Mouse (Mus musculus) stomach, embryonic 14.5 days (tissue): ENCODE measurements at regions not wholly inside any gene's neighbourhood (a gene's known extent, or its start where the extent isn't known, plus 50 kb on each side); places are given as distances from the start of the nearest gene placed in this dataset.

ENCODE experiments used
- ATAC-seq: fragments of 200-750 bp; cut with Nextera tagmentation; 2 replicates; pipeline ENCODE4 v1.8.0; 2017; ENCODE audit warnings: low read depth, moderate TSS enrichment; ENCODE audit not compliant: insufficient number of reproducible peaks, insufficient read depth, low FRiP score
- H3K27ac ChIP-seq: fragments of 300-500 bp; sonication (generic); 2 replicates; pipeline ENCODE4 v1.5.1; 2014; ENCODE audit warnings: mild to moderate bottlenecking, low read length, moderate library complexity, mixed read lengths
- H3K27me3 ChIP-seq: fragments of 300-500 bp; sonication (generic); 2 replicates; pipeline ENCODE4 v1.6.1; 2014; ENCODE audit warnings: low read length, control low read depth, mixed read lengths; ENCODE audit not compliant: control insufficient read depth, insufficient read depth
- H3K36me3 ChIP-seq: fragments of 300-500 bp; sonication (generic); 2 replicates; pipeline ENCODE4 v1.6.1; 2014; ENCODE audit warnings: mild to moderate bottlenecking, control low read depth, low read length, moderate library complexity, mixed read lengths; ENCODE audit not compliant: control insufficient read depth, insufficient read depth
- H3K4me1 ChIP-seq: fragments of 300-500 bp; sonication (generic); 2 replicates; pipeline ENCODE4 v1.6.1; 2014; ENCODE audit warnings: low read length, control low read depth, mixed read lengths; ENCODE audit not compliant: control insufficient read depth, insufficient read depth
- H3K4me2 ChIP-seq: fragments of 300-500 bp; sonication (generic); replicated peaks from 2 replicates; pipeline ENCODE4 v1.6.1; 2014; ENCODE audit warnings: low read depth, low read length, control low read depth
- H3K4me3 ChIP-seq: fragments of 300-500 bp; sonication (generic); 2 replicates; pipeline ENCODE4 v1.5.1; 2014; ENCODE audit warnings: low read depth, low read length, control low read depth
- H3K9ac ChIP-seq: fragments of 300-500 bp; sonication (generic); replicated peaks from 2 replicates; pipeline ENCODE4 v1.6.1; 2014; ENCODE audit warnings: low read depth, mild to moderate bottlenecking, control low read depth, low read length, moderate library complexity, mixed read lengths
- H3K9me3 ChIP-seq: fragments of 300-500 bp; sonication (generic); 2 replicates; pipeline ENCODE4 v1.6.1; 2016; ENCODE audit warnings: low read depth, low read length, control low read depth; ENCODE audit not compliant: control insufficient read depth
- WGBS: fragments of 180-500 bp; shearing (Covaris S2); extraction: QIAGEN DNeasy Blood & Tissue Kit; methylation state at CpG from one replicate; pipeline ENCODE4 v1.1.7; 2014; 5-methylcytosine and 5-hydroxymethylcytosine counted together

DNA sequence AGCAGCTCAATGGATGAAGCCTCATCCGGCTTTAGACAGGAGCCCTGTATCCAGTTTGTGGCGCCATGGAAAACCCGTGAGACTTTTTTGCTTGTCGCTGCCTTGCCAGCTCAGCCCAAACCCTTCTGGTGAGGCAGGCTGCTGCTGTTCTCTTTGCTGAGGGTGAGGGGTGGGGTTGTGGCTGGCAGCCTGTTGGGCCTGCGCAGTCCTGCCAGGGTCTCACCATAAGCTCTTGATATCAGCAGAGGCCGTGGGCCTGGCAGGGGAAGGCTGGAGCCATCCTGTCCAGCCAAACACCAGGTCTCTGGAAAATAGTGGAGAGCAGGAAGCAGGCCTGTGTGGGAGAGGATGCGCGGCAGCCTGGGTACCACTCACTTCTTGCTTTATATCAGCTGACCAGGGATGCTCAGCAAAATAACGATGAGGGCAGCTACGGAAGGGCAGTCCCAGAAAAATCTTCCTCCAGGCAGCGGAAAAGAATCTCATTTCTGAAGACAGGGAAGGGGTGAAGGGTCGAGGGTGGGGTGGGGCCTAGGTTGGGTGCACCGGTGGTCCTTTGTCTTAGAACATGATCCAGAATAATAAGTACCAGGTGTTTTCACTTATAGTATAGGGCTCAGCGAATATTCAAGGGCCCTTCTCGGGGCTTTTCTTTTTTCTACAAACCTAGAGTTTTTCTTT lies 73.4 kb upstream of the Medag start:
- Histone ChIP-seq H3K9ac (no peak overlapping the region), H3K4me3 (no peak overlapping the region), H3K36me3 (no peaks in the 10 kb centered on the region), H3K4me1 (no peaks in the 10 kb centered on the region), H3K9me3 (no peaks in the 10 kb centered on the region), H3K27me3 (no peaks in the 10 kb centered on the region), H3K4me2 (no peak overlapping the region), H3K27ac (no peak overlapping the region)
- no peak for ATAC-seq
- 73% methylated on average over 15 of the region's 15 CpGs for WGBS

DNA sequence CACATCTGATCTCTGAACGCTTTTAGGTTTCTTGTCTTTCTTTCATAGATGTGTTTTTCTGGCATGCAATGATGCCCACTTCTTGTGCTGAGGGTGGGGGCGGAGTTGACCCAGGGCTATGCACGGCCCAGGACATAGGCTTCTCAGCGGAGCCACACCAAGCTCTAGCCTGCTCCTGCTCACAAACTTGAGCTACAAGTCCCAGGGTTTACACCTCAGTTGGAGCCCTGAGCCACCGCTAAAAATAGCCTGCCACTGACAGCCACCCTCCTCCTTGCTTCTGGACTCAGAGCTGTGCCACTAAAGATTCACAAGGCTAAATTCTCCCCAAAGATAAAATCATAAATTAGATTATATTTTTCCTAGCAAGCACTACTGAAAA lies 72.9 kb upstream of the Medag start:
- Histone ChIP-seq H3K27me3 (no peaks in the 10 kb centered on the region), H3K9me3 (no peaks in the 10 kb centered on the region), H3K4me2 (no peak overlapping the region), H3K27ac (no peak overlapping the region), H3K9ac (no peak overlapping the region), H3K4me3 (no peak overlapping the region), H3K36me3 (no peaks in the 10 kb centered on the region), H3K4me1 (no peaks in the 10 kb centered on the region)
- 64% methylated on average over 5 of the region's 5 CpGs for WGBS
- no peak for ATAC-seq

DNA sequence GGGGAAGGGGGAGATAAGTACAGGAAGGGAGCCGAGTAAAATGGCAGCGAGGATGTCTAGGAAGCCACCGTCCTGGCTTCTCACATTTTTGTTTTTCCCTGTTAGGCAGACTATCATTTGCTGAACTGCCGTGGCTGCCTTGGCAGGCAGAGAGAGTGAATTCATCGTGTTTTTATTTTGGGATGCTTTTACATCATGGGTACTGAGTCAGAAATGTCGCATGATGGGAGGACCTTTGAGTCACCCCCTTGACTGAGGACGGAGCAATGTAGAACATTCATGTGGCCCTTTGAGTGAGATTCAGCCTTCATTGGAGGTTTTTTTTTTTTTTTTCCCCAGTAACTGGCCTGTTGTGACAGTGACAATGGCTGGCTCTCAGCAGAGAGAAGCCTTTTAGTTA lies 71.2 kb upstream of the Medag start:
- ATAC-seq = no peak
- Histone ChIP-seq H3K9ac (no peak overlapping the region), H3K4me1 (no peaks in the 10 kb centered on the region), H3K4me2 (no peak overlapping the region), H3K27ac (no peak overlapping the region), H3K27me3 (no peaks in the 10 kb centered on the region), H3K36me3 (no peaks in the 10 kb centered on the region), H3K4me3 (no peak overlapping the region), H3K9me3 (no peaks in the 10 kb centered on the region)
- WGBS = 81% methylated on average over 7 of the region's 7 CpGs

DNA sequence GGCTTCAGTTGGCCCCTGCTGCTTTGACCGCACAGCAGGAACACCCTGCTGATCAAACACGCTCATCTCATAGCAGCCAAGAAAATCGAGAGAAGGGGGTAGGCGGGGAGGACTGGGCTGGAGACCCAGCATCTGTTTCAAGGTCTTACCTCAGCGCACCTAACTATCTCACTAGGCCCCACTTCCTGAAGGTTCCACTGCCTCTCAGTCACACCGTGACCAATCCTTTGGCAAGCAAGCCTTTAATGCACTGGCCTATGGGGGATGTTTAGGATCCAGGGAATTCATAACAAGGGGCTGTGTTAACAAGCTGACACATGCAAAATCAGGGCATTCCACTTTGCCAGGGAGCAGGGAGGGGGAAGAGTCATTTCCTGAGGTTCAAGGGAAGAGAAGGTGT lies 70.1 kb upstream of the Medag start:
- WGBS = 58% methylated on average over 6 of the region's 6 CpGs
- no peaks in the 10 kb centered on the region for H3K4me1 ChIP-seq
- no peak overlapping the region for H3K4me2 ChIP-seq
- no peaks in the 10 kb centered on the region for H3K27me3 ChIP-seq
- no peak overlapping the region for H3K4me3 ChIP-seq
- no peaks in the 10 kb centered on the region for H3K9me3 ChIP-seq
- no peak overlapping the region for H3K27ac ChIP-seq
- no peaks in the 10 kb centered on the region for H3K36me3 ChIP-seq
- no peak for ATAC-seq
- no peak overlapping the region for H3K9ac ChIP-seq

DNA sequence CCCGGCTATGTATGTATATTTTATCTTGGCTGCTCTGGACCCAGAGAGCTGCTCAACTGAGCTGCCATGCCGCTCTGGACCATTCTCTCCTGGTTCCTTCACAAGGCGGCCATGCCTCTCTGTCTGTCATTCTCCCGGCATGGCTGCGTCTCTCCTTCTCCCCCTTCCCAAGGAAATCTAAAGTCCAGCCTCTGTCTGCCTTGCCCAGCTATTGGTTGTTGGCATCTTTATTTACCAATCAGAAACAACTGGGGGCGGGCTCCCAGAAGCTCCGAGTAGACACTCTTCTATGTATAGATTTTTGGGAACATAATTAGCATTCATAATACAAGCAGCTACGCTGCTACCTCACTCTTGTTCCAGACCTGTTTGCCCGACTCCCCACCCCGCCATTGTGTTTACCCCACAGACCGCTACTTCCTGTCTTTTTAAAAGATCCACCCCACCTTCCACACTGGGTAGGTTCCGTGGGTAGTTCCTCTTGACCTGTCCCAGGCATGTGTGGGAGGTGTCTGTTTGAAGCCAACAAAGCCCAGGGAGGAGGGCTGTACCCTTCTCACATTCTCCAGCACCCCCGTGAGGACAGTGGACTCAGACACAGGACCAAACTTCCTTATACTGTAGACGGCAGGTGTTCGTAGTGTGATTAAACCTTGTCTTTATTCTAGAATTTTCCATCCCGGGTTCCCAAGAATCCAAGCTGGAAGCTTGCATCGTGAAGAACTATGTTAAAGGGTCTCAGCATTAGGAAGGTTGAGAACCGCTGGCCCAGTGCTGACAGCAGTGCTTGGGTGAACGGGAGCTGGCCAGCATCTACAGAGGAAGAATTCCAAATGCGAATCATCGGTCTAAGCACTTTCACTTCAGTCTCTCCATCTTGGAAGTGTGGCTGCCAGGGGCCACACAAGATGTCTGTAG lies 67.7 kb upstream of the Medag start:
- no peaks in the 10 kb centered on the region for H3K36me3 ChIP-seq
- H3K4me1 ChIP-seq = no peaks in the 10 kb centered on the region
- H3K9ac ChIP-seq = no peak overlapping the region
- no peak overlapping the region for H3K4me3 ChIP-seq
- WGBS = 80% methylated on average over 21 of the region's 21 CpGs
- H3K9me3 ChIP-seq = no peaks in the 10 kb centered on the region
- no peaks in the 10 kb centered on the region for H3K27me3 ChIP-seq
- ATAC-seq = no peak
- no peak overlapping the region for H3K4me2 ChIP-seq
- H3K27ac ChIP-seq = no peak overlapping the region

- Histone ChIP-seq H3K36me3 (no peaks in the 10 kb centered on the region), H3K27ac (no peak overlapping the region), H3K9me3 (no peaks in the 10 kb centered on the region), H3K4me1 (no peaks in the 10 kb centered on the region), H3K27me3 (no peaks in the 10 kb centered on the region), H3K4me3 (no peak overlapping the region), H3K9ac (no peak overlapping the region), H3K4me2 (no peak overlapping the region)
- no peak for ATAC-seq
- 77% methylated on average over 4 of the region's 4 CpGs for WGBS
Observed at GRCm38 (mm10) chr5:149344528-149344855, 67.1 kb upstream of the Medag start.

DNA sequence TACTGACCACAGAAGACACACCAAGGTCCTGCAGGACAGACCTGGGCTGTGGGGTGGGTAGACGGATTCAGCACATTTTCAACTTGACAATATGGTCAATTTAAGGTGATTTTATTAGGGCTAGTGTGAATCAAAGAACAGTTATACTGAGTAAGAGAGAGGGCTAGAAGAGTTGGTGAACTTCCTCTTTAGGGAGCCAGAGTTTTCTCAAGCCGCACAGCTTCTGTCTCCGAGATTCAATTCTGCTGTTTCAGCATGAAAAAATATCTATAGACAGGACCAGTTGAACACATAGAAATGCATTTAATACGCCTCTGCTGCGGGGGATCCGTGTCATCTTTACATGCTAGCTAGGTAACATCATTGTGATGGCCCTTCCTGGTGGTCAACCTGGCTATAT lies 66.4 kb upstream of the Medag start:
- ATAC-seq = no peak
- Histone ChIP-seq H3K4me3 (no peak overlapping the region), H3K9me3 (no peaks in the 10 kb centered on the region), H3K9ac (no peak overlapping the region), H3K4me1 (no peaks in the 10 kb centered on the region), H3K4me2 (no peak overlapping the region), H3K27ac (no peak overlapping the region), H3K27me3 (no peaks in the 10 kb centered on the region), H3K36me3 (no peaks in the 10 kb centered on the region)
- WGBS = 88% methylated on average over 6 of the region's 6 CpGs

DNA sequence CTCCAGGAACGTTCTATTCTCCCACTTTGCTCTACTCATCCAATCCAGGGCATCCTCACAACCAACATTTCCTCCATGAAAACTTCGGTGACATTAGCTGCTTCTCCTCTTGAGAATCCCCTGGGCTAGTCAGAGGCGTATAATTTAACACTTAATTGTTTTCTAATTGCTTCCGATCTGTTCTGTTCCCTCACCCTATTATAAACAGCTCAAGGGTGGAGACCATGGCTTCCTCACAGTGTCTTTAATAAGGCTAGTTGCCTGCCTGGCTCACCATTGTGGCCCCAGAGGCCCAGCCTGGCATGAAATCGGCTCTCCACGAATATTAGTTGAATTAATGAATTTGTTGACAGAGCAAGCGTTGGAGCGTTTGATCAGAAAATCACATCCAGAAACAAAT lies 61.9 kb upstream of the Medag start:
- Histone ChIP-seq H3K9me3 (no peaks in the 10 kb centered on the region), H3K4me2 (no peak overlapping the region)
- 74% methylated on average over 8 of the region's 8 CpGs for WGBS

More for the DNA sequence above, 61.9 kb upstream of the Medag start:
- H3K27me3 ChIP-seq = no peaks in the 10 kb centered on the region
- H3K36me3 ChIP-seq = no peaks in the 10 kb centered on the region
- ATAC-seq = no peak
- peaks cover 20% of the 10 kb centered on the region for H3K4me1 ChIP-seq
- H3K4me3 ChIP-seq = no peak overlapping the region
- H3K9ac ChIP-seq = no peak overlapping the region
- no peak overlapping the region for H3K27ac ChIP-seq
